Mouse (Mus musculus) right cerebral cortex, postnatal 36 days (tissue): ENCODE measurements around the gene 1600014C23Rik.

Source experiments
- DNase-seq, 2 experiments: peaks; one replicate each; pipeline ENCODE4 v3.0.0; 2022; ENCODE audit warnings: low spot score in 2 of 2, mixed read lengths in 1 of 2

1600014C23Rik gene

GRCm38 (mm10) chr17:45726249-45726648 is 7.4 kb downstream of the 1600014C23Rik start:
- DNase-seq: no peak

- no peak for DNase-seq
Measured at GRCm38 (mm10) chr17:45724574-45724921, 9.1 kb downstream of the 1600014C23Rik start.

- DNase-seq: peak; percentile 44 to 56
Measured at GRCm38 (mm10) chr17:45723732-45724573, 9.7 kb downstream of the 1600014C23Rik start.

- DNase-seq: peak; percentile 56 to 59
Measured at GRCm38 (mm10) chr17:45718323-45718722, 15.3 kb downstream of the 1600014C23Rik start.

- no peak for DNase-seq
Measured at GRCm38 (mm10) chr17:45711525-45711924, 22.1 kb downstream of the 1600014C23Rik start.

GRCm38 (mm10) chr17:45710407-45710806 is 23.2 kb downstream of the 1600014C23Rik start:
- no peak for DNase-seq

- no peak for DNase-seq
Measured at GRCm38 (mm10) chr17:45709829-45710228, 23.8 kb downstream of the 1600014C23Rik start.

- no peak for DNase-seq
Measured at GRCm38 (mm10) chr17:45708179-45708578, 25.5 kb downstream of the 1600014C23Rik start.

- no peak for DNase-seq
Measured at GRCm38 (mm10) chr17:45707376-45707775, 26.3 kb downstream of the 1600014C23Rik start.

- DNase-seq: no peak
Measured at GRCm38 (mm10) chr17:45706796-45707195, 26.8 kb downstream of the 1600014C23Rik start.

GRCm38 (mm10) chr17:45703187-45703586 is 30.5 kb downstream of the 1600014C23Rik start:
- DNase-seq: no peak

- DNase-seq: no peak
Measured at GRCm38 (mm10) chr17:45702254-45702653, 31.4 kb downstream of the 1600014C23Rik start.

GRCm38 (mm10) chr17:45701236-45701591 is 32.4 kb downstream of the 1600014C23Rik start:
- no peak for DNase-seq

- no peak for DNase-seq
Measured at GRCm38 (mm10) chr17:45700496-45701235, 33.0 kb downstream of the 1600014C23Rik start.

- no peak for DNase-seq
Measured at GRCm38 (mm10) chr17:45699039-45699740, 34.5 kb downstream of the 1600014C23Rik start.

- no peak for DNase-seq
Measured at GRCm38 (mm10) chr17:45698368-45698767, 35.3 kb downstream of the 1600014C23Rik start.

GRCm38 (mm10) chr17:45696981-45697380 is 36.7 kb downstream of the 1600014C23Rik start:
- DNase-seq: no peak

- DNase-seq: no peak
Measured at GRCm38 (mm10) chr17:45695227-45696120, 38.2 kb downstream of the 1600014C23Rik start.

GRCm38 (mm10) chr17:45693812-45694565 is 39.7 kb downstream of the 1600014C23Rik start:
- no peak for DNase-seq

GRCm38 (mm10) chr17:45692159-45692558 is 41.5 kb downstream of the 1600014C23Rik start:
- no peak for DNase-seq

GRCm38 (mm10) chr17:45690044-45690443 is 43.6 kb downstream of the 1600014C23Rik start:
- no peak for DNase-seq
